Mouse (Mus musculus) neural tube, embryonic 14.5 days (tissue): Measurements from ENCODE around the gene Gm11563. TPM values are rescaled to one million over a fixed set of nuclear protein-coding genes. Genes with fewer than 3 reads are reported as not detected.
"Not testable (repeated sequence)": the region's sequence is repeated elsewhere in the genome, so short reads cannot be mapped to it uniquely, and the experiment has no call there.

Experiments used
- ATAC-seq: fragments of 200-750 bp; cut with Nextera tagmentation; 2 replicates; pipeline ENCODE4 v1.8.0; 2017; ENCODE audit warnings: low read depth, mild to moderate bottlenecking, moderate TSS enrichment, moderate library complexity
- H3K27ac ChIP-seq: fragments of 300-500 bp; sonication (generic); 2 replicates; pipeline ENCODE4 v1.5.1; 2014; ENCODE audit warnings: low read depth, mild to moderate bottlenecking, control low read depth, low read length, moderate library complexity, mixed read lengths
- H3K27me3 ChIP-seq: fragments of 300-500 bp; sonication (generic); 2 replicates; pipeline ENCODE4 v1.6.1; 2014; ENCODE audit warnings: low read length; ENCODE audit not compliant: control insufficient read depth, insufficient read depth
- H3K36me3 ChIP-seq: fragments of 300-500 bp; sonication (generic); 2 replicates; pipeline ENCODE4 v1.6.1; 2014; ENCODE audit warnings: low read length, mixed read lengths; ENCODE audit not compliant: control insufficient read depth, insufficient read depth
- H3K4me1 ChIP-seq: fragments of 300-500 bp; sonication (generic); 2 replicates; pipeline ENCODE4 v1.6.1; 2014; ENCODE audit warnings: low read length; ENCODE audit not compliant: control insufficient read depth, insufficient read depth
- H3K4me2 ChIP-seq: fragments of 300-500 bp; sonication (generic); 2 replicates; pipeline ENCODE4 v1.6.1; 2014; ENCODE audit warnings: mild to moderate bottlenecking, low read depth, low read length, control low read depth
- H3K4me3 ChIP-seq: fragments of 300-500 bp; sonication (generic); 2 replicates; pipeline ENCODE4 v1.5.1; 2014; ENCODE audit warnings: low read depth, low read length, control low read depth, mixed read lengths
- H3K9ac ChIP-seq: fragments of 300-500 bp; sonication (generic); replicated peaks from 2 replicates; pipeline ENCODE4 v1.6.1; 2014; ENCODE audit warnings: low read depth, mild to moderate bottlenecking, control low read depth, low read length, mixed read lengths
- H3K9me3 ChIP-seq: fragments of 300-500 bp; sonication (generic); 2 replicates; pipeline ENCODE4 v1.6.1; 2016; ENCODE audit warnings: low read length; ENCODE audit not compliant: control insufficient read depth
- WGBS: fragments of 180-500 bp; shearing (Covaris S2); extraction: QIAGEN DNeasy Blood & Tissue Kit; methylation state at CpG from one replicate; pipeline ENCODE4 v1.1.7; 2014; 5-methylcytosine and 5-hydroxymethylcytosine counted together
- polyA plus RNA-seq: library from polyadenylated mRNA; unstranded; fragments of >200 nt; fragmentation: Nextera tagmentation; extraction: Ambion mirVana; gene quantifications from 2 replicates; pipeline ENCODE4 v1.2.1, GENCODE M21; 2014

Gm11563 gene
- polyA plus RNA-seq, 1 experiment from 2014 or later: not detected

DNA sequence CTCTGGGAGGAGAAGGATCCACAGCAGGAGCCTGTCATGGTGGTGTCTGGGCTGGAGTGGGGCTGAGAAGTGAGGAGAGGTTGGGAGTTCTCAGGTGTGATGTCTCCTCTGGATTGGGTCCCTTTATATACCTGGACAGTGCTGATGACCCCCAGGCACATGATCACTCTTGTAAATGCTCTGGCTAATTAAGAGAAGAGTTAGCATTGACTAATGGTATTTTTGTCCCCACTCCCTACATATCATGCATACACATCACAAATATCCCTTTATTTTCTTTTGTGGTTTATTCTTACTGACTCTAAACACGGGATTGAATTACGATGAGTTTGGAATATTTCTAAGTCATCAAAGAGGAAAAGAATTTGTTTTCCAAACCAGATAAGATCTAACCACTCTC, 38.4 kb downstream of the Gm11563 start, which contains the start of gene Gm11562:
Gm11562 (minus strand) TSS at position 101 of the 400 bp plus-strand sequence.
- Histone ChIP-seq H3K4me2 (no peak within 1 kb of the TSS), H3K9me3 (no peaks in the 10 kb centered on the region), H3K36me3 (no peaks in the 10 kb centered on the region), H3K9ac (no peak within 1 kb of the TSS), H3K27me3 (no peaks in the 10 kb centered on the region), H3K4me1 (no peaks in the 10 kb centered on the region), H3K27ac (no peak within 1 kb of the TSS), H3K4me3 (no peak within 1 kb of the TSS)
- WGBS: 96% methylated on average over 2 of the region's 2 CpGs
- ATAC-seq: no peak

DNA sequence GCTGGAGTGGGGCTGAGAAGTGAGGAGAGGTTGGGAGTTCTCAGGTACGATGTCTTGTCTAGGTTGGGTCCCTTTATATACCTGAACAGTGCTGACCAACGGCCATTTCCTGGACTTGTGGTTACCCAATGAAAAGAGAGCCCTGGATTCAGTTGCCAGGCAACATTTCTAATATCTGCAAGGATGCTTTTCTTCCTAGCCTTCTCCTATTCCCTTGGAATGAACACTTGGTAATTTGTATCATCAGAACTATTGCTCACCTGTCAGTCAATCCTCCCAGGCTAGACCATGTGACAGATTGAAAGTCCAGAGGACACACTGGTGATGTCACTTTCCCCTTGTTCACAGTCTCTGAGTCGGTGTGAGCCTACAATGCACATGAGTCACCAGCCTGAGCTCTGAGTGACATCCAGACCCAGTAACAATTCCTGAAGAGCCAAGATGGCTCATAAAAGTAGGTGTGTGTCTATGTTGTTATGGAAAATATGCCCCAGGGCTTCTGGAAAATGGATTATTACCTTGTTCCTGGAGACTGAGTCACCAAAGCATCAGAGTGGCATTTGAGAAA, 43.9 kb downstream of the Gm11563 start, which contains the start of gene Krtap2-4:
Krtap2-4 (minus strand) TSS at position 51 of the 568 bp plus-strand sequence.
- ATAC-seq: no peak
- H3K27me3 ChIP-seq: no peaks in the 10 kb centered on the region

DNA sequence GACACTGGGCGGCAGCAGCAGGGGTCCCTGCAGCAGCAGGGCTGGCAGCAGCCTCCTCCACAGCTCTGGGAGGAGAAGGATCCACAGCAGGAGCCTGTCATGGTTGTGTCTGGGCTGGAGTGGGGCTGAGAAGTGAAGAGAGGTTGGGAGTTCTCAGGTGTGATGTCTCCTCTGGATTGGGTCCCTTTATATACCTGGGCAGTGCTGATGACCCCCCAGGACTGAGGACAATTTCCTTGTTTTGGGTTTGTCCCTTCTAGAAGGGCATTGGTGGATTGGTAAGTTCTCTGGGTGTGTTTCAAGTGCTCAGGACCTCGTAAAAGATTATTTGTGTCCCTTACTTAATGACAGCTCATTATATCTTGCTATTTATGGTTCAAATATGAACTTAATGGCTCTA, 48.7 kb downstream of the Gm11563 start, which contains the start of gene Gm11937:
Gm11937 (minus strand) TSS at position 101 of the 400 bp plus-strand sequence.
- 79% methylated on average over 1 of the region's 2 CpGs for WGBS
- ATAC-seq: not testable (repeated sequence)

More for the DNA sequence above, 43.9 kb downstream of the Gm11563 start, which contains the start of gene Krtap2-4:
- Histone ChIP-seq H3K9ac (no peak within 1 kb of the TSS), H3K9me3 (no peaks in the 10 kb centered on the region), H3K4me1 (no peaks in the 10 kb centered on the region), H3K4me2 (no peak within 1 kb of the TSS), H3K27ac (no peak within 1 kb of the TSS), H3K36me3 (no peaks in the 10 kb centered on the region), H3K4me3 (no peak within 1 kb of the TSS)
- WGBS: 89% methylated on average over 3 of the region's 3 CpGs

DNA sequence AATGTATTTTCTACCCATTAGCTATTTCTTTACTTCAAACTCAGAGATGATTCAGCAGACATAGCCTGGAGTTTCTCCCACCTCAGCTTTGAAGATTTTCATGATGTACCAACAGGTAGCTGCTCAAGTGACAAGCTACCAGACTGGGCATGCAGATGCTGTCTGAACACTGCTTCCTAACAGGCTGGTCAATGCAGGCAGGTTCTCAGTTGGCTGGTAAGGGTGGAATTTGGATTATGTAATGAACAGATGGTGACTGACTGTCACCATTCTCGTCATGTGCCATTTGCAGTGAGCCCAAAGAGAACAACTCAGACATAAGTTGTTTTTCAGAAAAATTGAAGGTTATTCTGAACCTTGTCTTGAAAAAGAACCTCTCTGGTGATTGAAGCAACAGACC, 49.6 kb downstream of the Gm11563 start:
- Histone ChIP-seq H3K4me3 (no peak overlapping the region), H3K36me3 (no peaks in the 10 kb centered on the region), H3K4me2 (no peak overlapping the region), H3K9ac (no peak overlapping the region), H3K4me1 (no peaks in the 10 kb centered on the region), H3K9me3 (no peaks in the 10 kb centered on the region), H3K27me3 (no peaks in the 10 kb centered on the region), H3K27ac (no peak overlapping the region)
- no peak for ATAC-seq
- WGBS: 81% methylated on average over 1 of the region's 1 CpGs

More for the DNA sequence above, 48.7 kb downstream of the Gm11563 start, which contains the start of gene Gm11937:
- H3K4me2 ChIP-seq, H3K4me3 ChIP-seq, H3K9me3 ChIP-seq, H3K9ac ChIP-seq, H3K4me1 ChIP-seq, H3K27me3 ChIP-seq, H3K36me3 ChIP-seq, H3K27ac ChIP-seq: not testable (repeated sequence)

Other genes starting within 250 kb of the Gm11563 start
- gene Krt12, start 236.7 kb downstream of the Gm11563 start, polyA plus RNA-seq: not detected in 2 replicates
- 0.13 TPM in 2 replicates for gene Krt20, start 220.8 kb downstream of the Gm11563 start, polyA plus RNA-seq
- 0.22 TPM in 1 of 2 replicates, not detected in the other for gene Krt23, start 165.8 kb downstream of the Gm11563 start, polyA plus RNA-seq
- not detected in 2 replicates for gene Krt39, start 137.6 kb downstream of the Gm11563 start, polyA plus RNA-seq
- gene Krt40, start 115.8 kb downstream of the Gm11563 start, polyA plus RNA-seq: not detected in 2 replicates
- gene Krtap3-3, start 108.1 kb downstream of the Gm11563 start, polyA plus RNA-seq: not detected in 2 replicates
- not detected in 2 replicates for gene Krtap3-2, start 102.1 kb downstream of the Gm11563 start, polyA plus RNA-seq
- not detected in 2 replicates for gene Gm11939, start 99.5 kb downstream of the Gm11563 start, polyA plus RNA-seq
- not detected in 2 replicates for gene Krtap3-1, start 92.3 kb downstream of the Gm11563 start, polyA plus RNA-seq
- not detected in 2 replicates for gene Krtap1-5, start 77.9 kb downstream of the Gm11563 start, polyA plus RNA-seq
- gene Krtap1-4, start 75.3 kb downstream of the Gm11563 start, polyA plus RNA-seq: not detected in 2 replicates
- gene Krtap1-3, start 67.6 kb downstream of the Gm11563 start, polyA plus RNA-seq: not detected in 2 replicates
- not detected in 2 replicates for gene Krtap9-3, start 60.9 kb downstream of the Gm11563 start, polyA plus RNA-seq
- gene Gm11938, start 55.7 kb downstream of the Gm11563 start, polyA plus RNA-seq: not detected in 2 replicates
- gene Gm11937, start 48.8 kb downstream of the Gm11563 start, polyA plus RNA-seq: not detected in 2 replicates
- not detected in 2 replicates for gene Krtap2-4, start 44.1 kb downstream of the Gm11563 start, polyA plus RNA-seq
- gene Gm11562, start 38.5 kb downstream of the Gm11563 start, polyA plus RNA-seq: not detected in 2 replicates
- gene Krtap4-1, start 30.7 kb downstream of the Gm11563 start, polyA plus RNA-seq: not detected in 2 replicates
- not detected in 2 replicates for gene Krtap4-2, start 23.9 kb downstream of the Gm11563 start, polyA plus RNA-seq
- not detected in 2 replicates for gene Krtap4-7, start 14.9 kb downstream of the Gm11563 start, polyA plus RNA-seq
- gene Gm11555, start 8.7 kb downstream of the Gm11563 start, polyA plus RNA-seq: not detected in 2 replicates
- gene Krtap4-6, start 7.0 kb upstream of the Gm11563 start, polyA plus RNA-seq: not detected in 2 replicates
- not detected in 2 replicates for gene Gm14190, start 31.8 kb upstream of the Gm11563 start, polyA plus RNA-seq
- gene Gm14180, start 75.3 kb upstream of the Gm11563 start, polyA plus RNA-seq: not detected in 2 replicates
- gene Gm11595, start 114.0 kb upstream of the Gm11563 start, polyA plus RNA-seq: not detected in 2 replicates
- not detected in 2 replicates for gene Krtap4-8, start 121.7 kb upstream of the Gm11563 start, polyA plus RNA-seq
- not detected in 2 replicates for gene Krtap4-9, start 126.2 kb upstream of the Gm11563 start, polyA plus RNA-seq
- gene Gm11596, start 134.5 kb upstream of the Gm11563 start, polyA plus RNA-seq: not detected in 2 replicates
- not detected in 2 replicates for gene Gm11569, start 140.0 kb upstream of the Gm11563 start, polyA plus RNA-seq
- gene Gm11554, start 145.5 kb upstream of the Gm11563 start, polyA plus RNA-seq: not detected in 2 replicates
- gene Krtap4-13, start 150.9 kb upstream of the Gm11563 start, polyA plus RNA-seq: not detected in 2 replicates
- not detected in 2 replicates for gene Gm11564, start 156.7 kb upstream of the Gm11563 start, polyA plus RNA-seq
- gene 2300003K06Rik, start 179.1 kb upstream of the Gm11563 start, polyA plus RNA-seq: not detected in 2 replicates
- not detected in 2 replicates for gene Krtap4-16, start 192.6 kb upstream of the Gm11563 start, polyA plus RNA-seq
- gene Gm11568, start 199.0 kb upstream of the Gm11563 start, polyA plus RNA-seq: not detected in 2 replicates
- gene Gm11559, start 205.5 kb upstream of the Gm11563 start, polyA plus RNA-seq: not detected in 2 replicates
- not detected in 2 replicates for gene Krtap9-1, start 214.4 kb upstream of the Gm11563 start, polyA plus RNA-seq
- gene Gm11567, start 220.2 kb upstream of the Gm11563 start, polyA plus RNA-seq: not detected in 2 replicates
- not detected in 2 replicates for gene Krtap31-1, start 249.0 kb upstream of the Gm11563 start, polyA plus RNA-seq